Mouse (Mus musculus) ES-E14 (cell line): ENCODE results near the gene E130114P18Rik. TPM values are rescaled to one million over a fixed set of nuclear protein-coding genes. Genes with fewer than 3 reads are reported as not detected.
A peak's percentile ranks its signal among the peaks of the same experiment; 100 is the strongest.

Experiments
- DNase-seq: peaks from one replicate; pipeline ENCODE4 v3.0.0-alpha.2; 2013; ENCODE audit warnings: low read depth, low spot score
- H3K27ac ChIP-seq: 2 replicates; pipeline ENCODE4 v1.5.1; 2012; ENCODE audit warnings: low read depth, mild to moderate bottlenecking, low read length, moderate library complexity, mixed read lengths; ENCODE audit not compliant: poor library complexity, insufficient read depth, severe bottlenecking
- H3K36me3 ChIP-seq: 2 replicates; pipeline ENCODE4 v1.6.1; 2012; ENCODE audit warnings: mild to moderate bottlenecking, low read length, moderate library complexity, mixed read lengths; ENCODE audit not compliant: control insufficient read depth, poor library complexity, insufficient read depth, severe bottlenecking
- H3K4me1 ChIP-seq, 2 experiments: fragments of 150-350 bp in 1 of 2; sonication (generic) in 1 of 2; 2 replicates each; pipeline ENCODE4 v1.6.1; 2012; ENCODE audit warnings: low read length in 2 of 2, mild to moderate bottlenecking in 1 of 2, mixed read lengths in 1 of 2; ENCODE audit not compliant: control insufficient read depth in 2 of 2, insufficient read depth in 2 of 2, poor library complexity in 1 of 2
- H3K4me3 ChIP-seq, 2 experiments: fragments of 150-350 bp in 1 of 2; sonication (generic) in 1 of 2; 2 replicates each; pipeline ENCODE4 v1.5.1; 2012; ENCODE audit warnings: low read length in 2 of 2, low read depth in 1 of 2, mild to moderate bottlenecking in 1 of 2, mixed read lengths in 1 of 2; ENCODE audit not compliant: insufficient read depth in 1 of 2, poor library complexity in 1 of 2, severe bottlenecking in 1 of 2
- H3K9ac ChIP-seq: 2 replicates; pipeline ENCODE4 v1.6.1; 2012; ENCODE audit warnings: low read depth, mild to moderate bottlenecking, low read length, mixed read lengths; ENCODE audit not compliant: poor library complexity, insufficient read depth, severe bottlenecking
- H3K9me3 ChIP-seq: fragments of 150-350 bp; sonication (generic); 2 replicates; pipeline ENCODE4 v1.6.1; 2012; ENCODE audit warnings: low read depth, mild to moderate bottlenecking, low read length; ENCODE audit not compliant: control insufficient read depth, insufficient read depth
- CHD2 ChIP-seq: IDR thresholded peaks from 2 replicates; pipeline ENCODE4 v1.6.1; 2014; ENCODE audit warnings: mild to moderate bottlenecking, low read depth, low read length, inconsistent platforms
- HCFC1 ChIP-seq: IDR thresholded peaks from 2 replicates; pipeline ENCODE4 v1.6.1; 2012; ENCODE audit warnings: low read length, inconsistent platforms, borderline replicate concordance; ENCODE audit not compliant: insufficient read depth
- MAFK ChIP-seq: IDR thresholded peaks from 2 replicates; pipeline ENCODE4 v1.6.1; 2014; ENCODE audit warnings: mild to moderate bottlenecking, low read depth, low read length, inconsistent platforms; ENCODE audit not compliant: insufficient read depth
- ZC3H11A ChIP-seq: IDR thresholded peaks from 2 replicates; pipeline ENCODE4 v1.6.1; 2012; ENCODE audit warnings: low read depth, mild to moderate bottlenecking, inconsistent platforms, low read length, borderline replicate concordance
- ZNF384 ChIP-seq: IDR thresholded peaks from 2 replicates; pipeline ENCODE4 v1.6.1; 2012; ENCODE audit warnings: low read depth, low read length, inconsistent platforms
- in situ Hi-C, 2 experiments: fragments of 600-800 bp; cut with MboI; formaldehyde crosslinking; loops; one replicate each; pipeline ENCODE4 v1.15.1; 2025; ENCODE audit warnings: low sequenced_read_pairs in 2 of 2, inconsistent platforms in 1 of 2; ENCODE audit not compliant: unreplicated experiment in 2 of 2
- total RNA-seq: library from RNA; depleted of rRNA; stranded (reverse); fragments of 300-350 nt; gene quantifications from 2 replicates; pipeline ENCODE4 v1.2.3, GENCODE M21; 2012

E130114P18Rik gene
- total RNA-seq, 1 experiment = not detected

DNA sequence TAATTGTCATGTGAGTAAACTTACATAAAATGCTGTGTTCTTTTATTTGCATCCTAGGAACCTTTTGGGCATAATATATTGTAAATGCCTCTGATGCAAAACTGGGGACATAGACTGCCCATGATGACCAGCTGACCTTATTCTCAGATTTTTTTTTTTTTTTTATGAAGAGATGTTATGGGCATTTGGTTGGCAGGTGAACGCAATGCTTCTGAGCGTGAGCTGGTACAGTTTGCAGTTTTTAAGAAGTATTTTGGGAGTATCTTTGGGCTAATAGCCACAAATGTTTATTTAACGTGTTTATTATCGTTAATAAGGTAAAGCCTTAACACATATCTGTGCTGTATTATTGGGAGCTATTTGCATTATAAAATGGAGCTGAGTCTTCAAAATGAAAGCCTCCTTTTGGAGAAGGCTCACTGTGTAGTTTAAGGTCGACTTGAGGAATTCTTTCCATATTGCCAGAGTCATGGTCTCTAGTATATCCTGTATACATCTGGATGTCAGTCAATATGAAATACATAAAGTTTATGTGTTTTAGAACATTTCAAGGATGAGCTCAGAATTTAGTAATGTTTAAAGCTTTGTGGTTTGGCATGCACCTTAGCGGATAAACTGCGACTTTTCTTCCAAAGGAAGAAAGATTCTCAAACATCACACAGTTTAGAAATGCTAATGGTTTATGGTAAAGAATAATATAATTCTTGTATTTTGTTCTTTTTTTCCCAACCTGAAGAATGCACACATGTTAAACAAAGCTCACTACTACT, 3.0 kb upstream of the E130114P18Rik start:
- in situ Hi-C loops = no loop called here
- Histone ChIP-seq H3K9ac (no peak overlapping the region), H3K4me3 (no peak overlapping the region), H3K36me3 (no peaks in the 10 kb centered on the region), H3K9me3 (no peaks in the 10 kb centered on the region), H3K4me1 (no peaks in the 10 kb centered on the region), H3K27ac (no peak overlapping the region)
- no peak for TF ChIP-seq MAFK
- TF ChIP-seq CHD2 = no peak
- TF ChIP-seq HCFC1 = no peak
- no peak for TF ChIP-seq ZC3H11A
- no peak for TF ChIP-seq ZNF384
- DNase-seq = no peak

- Histone ChIP-seq H3K27ac (no peak overlapping the region), H3K9ac (no peak overlapping the region), H3K4me1 (no peaks in the 10 kb centered on the region), H3K4me3 (no peak overlapping the region), H3K9me3 (no peaks in the 10 kb centered on the region), H3K36me3 (no peaks in the 10 kb centered on the region)
- DNase-seq = no peak
- in situ Hi-C loops = no loop called here
- TF ChIP-seq ZNF384 = no peak
- TF ChIP-seq CHD2 = no peak
- TF ChIP-seq MAFK = no peak
- TF ChIP-seq ZC3H11A = no peak
- no peak for TF ChIP-seq HCFC1
Measured at GRCm38 (mm10) chr4:97780024-97780423, 2.1 kb upstream of the E130114P18Rik start.

GRCm38 (mm10) chr4:97779003-97779930, 1.4 kb upstream of the E130114P18Rik start:
- Histone ChIP-seq H3K9me3 (no peaks in the 10 kb centered on the region), H3K9ac (no peak overlapping the region), H3K27ac (no peak overlapping the region), H3K4me3 (peak overlapping the region in 1 of 2 experiments; percentile 69; a peak in 2 of 4 replicates), H3K4me1 (0 out of 4 replicates have a peak, but pooled peaks cover 0 to 1% of the 10 kb centered on the region in 2 experiments), H3K36me3 (no peaks in the 10 kb centered on the region)
- no peak for DNase-seq
- in situ Hi-C loops = no loop called here
- TF ChIP-seq MAFK (no peak), ZC3H11A (no peak), ZNF384 (no peak), CHD2 (no peak), HCFC1 (no peak)

DNA sequence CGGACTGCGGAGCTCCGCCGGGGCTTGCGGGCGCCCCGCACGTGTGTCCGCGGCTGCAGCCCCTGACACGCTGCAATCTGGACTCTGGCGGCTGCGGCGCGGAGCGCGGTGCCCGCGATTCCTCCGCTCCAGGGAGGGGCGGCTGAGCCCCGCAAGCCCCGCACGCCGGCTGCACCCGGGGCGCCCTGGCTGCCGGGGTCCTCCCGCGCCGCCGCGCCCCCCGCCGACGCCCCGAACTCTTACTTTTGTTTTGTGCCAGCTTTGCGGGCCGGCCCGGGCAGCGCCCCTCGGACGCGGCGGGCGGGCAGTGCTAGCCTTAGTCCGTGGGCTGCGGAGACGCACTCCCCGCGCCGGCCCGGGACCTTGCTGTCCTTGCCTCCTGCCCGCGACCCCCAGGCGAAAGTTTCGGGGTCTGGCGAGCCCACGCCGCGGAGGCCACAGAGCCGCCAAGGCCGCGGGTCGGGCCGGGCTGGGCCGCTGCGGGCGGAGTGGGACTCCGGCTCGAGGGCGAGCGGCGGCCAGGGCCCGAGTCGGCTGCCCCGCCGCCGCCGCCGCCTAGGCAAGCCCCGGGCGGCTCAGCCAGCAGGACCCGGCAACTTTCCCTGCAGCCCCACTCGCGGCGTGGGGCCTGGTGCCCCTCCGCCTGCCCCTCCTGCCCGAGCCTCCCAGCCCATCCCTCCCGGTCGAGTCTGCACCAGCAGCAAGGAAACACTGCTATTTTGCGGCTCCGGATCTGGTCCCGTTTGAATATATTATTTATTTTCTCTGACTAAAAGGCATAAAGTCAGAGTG, 529 bp upstream of the E130114P18Rik start:
- 0 out of 4 replicates have a peak, but pooled peaks cover 0 to 1% of the 10 kb centered on the region in 2 experiments for H3K4me1 ChIP-seq
- no peak overlapping the region for H3K27ac ChIP-seq
- TF ChIP-seq CHD2 (no peak), ZC3H11A (no peak), HCFC1 (no peak), ZNF384 (no peak), MAFK (no peak)
- in situ Hi-C loops = no loop called here
- H3K36me3 ChIP-seq = no peaks in the 10 kb centered on the region
- no peaks in the 10 kb centered on the region for H3K9me3 ChIP-seq
- peak overlapping the region; percentile 27; the same call in 1 of the 2 replicates for H3K9ac ChIP-seq
- H3K4me3 ChIP-seq = peak overlapping the region; percentile 64 to 69
- DNase-seq = no peak
